Mouse (Mus musculus) thymus, postnatal 4 days (tissue): ENCODE data around the gene Ppp2r5c.

Source experiments
- DNase-seq: peaks from one replicate; pipeline ENCODE4 v3.0.0; 2021

Gene Ppp2r5c

DNA sequence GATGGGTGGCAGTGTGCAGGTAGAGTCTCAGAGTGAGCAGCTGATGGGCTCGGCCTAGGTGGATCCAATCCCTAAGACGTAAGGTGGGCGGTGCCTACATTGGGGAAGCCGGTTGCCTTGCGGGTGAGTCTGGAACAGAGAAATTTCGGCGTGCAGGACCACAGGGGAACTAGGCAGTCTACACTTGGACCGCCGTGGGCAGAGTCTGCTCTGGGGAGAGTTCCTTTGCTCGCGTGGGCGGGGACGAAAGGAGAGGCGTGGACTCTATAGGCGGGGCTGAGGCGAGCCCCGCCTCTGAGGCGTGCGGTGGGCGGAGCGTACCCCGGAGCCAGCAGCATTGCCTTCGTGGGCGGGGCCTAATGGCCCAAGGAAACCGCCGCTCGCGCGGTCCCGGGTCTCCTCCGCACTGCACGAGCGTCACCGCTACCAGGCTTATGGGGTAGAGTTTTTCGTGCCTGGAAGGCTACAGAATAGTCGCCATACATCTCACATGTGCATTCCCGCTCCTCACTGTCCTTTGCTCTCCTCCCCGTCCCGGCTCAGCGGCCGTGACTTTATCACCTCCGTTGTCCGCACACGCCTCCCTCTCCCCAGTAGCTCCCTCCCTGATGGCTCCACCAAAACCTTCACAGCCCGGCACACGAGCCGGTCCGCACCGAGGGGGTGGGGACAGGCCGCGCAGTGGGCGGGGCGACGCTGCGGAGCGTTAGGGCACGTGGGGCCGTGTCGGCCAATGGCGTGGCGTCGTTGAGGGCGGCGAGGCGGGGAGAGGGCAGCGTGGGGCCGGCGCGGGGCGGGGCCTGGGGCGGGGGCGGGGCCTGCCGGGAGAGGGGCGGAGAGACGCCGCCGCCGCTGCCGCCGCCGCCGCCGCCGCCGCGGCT is at the start of gene Ppp2r5c:
Gene Ppp2r5c (plus strand): TSS at position 831 of the 881 bp plus-strand sequence.
- DNase-seq: peak; percentile 97

DNA sequence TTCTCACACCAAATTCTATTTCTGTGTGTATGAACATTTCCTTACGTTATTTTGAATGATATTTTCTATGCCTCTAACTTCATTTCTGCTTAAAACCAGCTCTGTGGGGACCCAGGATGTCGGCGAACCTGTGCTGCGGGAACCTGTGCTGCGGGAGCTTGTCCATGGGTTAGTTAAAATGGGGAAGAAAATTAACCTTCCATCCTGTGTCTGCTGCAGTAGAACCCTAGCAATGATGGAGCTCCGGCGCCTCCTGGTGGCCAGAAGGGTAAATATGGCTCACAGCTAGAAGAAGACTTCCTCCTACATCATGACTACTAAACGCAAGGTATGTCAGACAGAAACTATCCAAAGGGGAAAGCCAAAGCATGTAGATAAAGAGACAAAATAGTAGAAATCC is 48.6 kb upstream of the Ppp2r5c start:
- peak; percentile 84 for DNase-seq

DNA sequence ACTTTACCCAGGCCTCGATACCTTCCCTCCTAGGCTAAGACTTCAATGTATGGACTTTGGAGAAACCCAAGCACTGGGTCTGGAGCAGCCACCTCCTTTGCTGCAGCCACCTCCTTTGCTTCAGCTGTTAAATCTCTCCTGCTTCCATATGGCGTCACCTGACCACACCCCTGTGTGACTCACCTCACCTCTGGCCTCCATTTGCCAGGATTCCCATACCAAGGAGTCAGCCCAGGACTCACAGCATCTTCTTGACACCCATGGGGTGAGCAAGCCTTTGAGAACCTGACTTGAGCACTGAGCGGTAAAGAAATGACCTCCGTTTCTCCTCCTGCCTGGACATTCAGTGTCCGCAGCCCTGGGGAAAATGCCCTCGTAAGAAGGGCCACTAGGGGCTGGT is 47.8 kb upstream of the Ppp2r5c start:
- DNase-seq: no peak

DNA sequence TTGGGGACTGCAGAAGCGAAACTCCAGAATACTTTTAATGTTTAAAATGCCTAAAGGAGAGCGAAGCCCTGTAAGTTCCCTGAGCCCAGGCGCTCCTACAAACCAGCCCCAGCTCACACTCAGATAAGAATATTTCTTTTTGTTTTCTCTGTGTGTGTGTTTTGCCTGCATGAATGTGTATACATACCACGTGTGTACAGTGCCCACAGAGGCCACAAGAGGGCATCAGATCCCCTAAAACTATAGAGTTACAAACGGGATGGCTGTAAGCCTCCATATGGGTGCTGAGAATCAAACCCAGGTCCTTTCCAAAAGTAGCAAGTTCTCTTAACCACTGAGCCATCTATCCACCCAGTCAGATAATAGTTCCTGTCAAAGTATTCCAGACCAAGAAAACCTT is 46.0 kb upstream of the Ppp2r5c start:
- no peak for DNase-seq

DNA sequence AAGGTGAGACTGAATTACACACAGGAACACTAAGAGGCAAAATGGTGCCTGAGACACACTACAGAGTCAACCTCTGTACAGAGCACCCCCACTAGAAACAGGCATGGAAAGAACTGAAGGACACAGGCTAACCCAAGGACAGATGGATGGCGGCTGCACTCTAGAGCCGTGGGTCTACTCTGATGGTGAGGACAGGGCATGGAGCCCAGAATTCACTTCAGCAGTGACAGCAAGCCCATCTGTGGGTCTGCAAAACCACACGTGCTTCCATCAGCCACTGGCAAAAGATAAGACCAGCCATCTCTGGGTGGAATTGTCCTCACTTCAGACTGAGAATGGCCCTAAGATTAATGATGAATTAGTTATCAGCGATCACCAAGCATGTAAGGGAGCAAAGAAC is 45.0 kb upstream of the Ppp2r5c start:
- DNase-seq: no peak

GRCm38 (mm10) chr12:110416244-110416643 is 30.7 kb upstream of the Ppp2r5c start:
- DNase-seq: peak; percentile 62

GRCm38 (mm10) chr12:110417023-110417986 is 29.6 kb upstream of the Ppp2r5c start:
- DNase-seq: peak; percentile 24

DNA sequence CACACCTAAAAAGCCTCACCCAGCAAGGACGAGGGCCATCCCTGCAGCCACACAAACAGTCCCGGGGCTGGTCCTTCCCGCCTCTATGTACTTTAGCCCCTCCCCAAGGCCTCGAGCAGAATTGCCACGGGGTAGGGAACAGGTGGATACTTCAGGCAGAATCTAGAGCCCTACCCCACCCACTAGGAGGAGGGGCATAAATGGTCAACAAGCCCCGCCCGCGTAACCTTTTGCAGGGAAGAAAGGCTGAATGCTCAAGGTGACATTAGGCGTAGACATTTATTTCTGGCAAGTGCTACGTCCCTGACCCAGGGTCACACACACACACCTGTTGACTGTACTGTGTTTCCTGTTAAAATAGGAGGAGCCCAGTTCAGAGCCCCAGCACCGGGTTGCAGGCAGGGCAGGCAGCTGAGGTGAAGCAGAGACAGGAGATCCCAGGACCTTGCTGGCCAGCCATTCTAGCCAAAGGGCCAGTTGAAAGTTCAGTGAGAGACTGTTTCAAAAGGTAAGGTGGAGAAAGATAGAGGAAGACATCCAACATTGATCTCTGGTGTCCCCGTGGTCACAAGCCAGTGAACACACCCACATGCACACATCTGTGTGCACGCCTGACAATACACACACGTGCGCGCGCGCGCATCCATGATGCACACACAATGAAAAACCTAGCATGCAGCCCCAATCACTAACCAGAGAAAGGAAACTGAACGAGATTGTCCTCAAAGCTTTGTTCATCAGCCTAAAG is 28.8 kb upstream of the Ppp2r5c start:
- peak; percentile 26 for DNase-seq

GRCm38 (mm10) chr12:110418735-110419350 is 28.1 kb upstream of the Ppp2r5c start:
- DNase-seq: peak; percentile 38

DNA sequence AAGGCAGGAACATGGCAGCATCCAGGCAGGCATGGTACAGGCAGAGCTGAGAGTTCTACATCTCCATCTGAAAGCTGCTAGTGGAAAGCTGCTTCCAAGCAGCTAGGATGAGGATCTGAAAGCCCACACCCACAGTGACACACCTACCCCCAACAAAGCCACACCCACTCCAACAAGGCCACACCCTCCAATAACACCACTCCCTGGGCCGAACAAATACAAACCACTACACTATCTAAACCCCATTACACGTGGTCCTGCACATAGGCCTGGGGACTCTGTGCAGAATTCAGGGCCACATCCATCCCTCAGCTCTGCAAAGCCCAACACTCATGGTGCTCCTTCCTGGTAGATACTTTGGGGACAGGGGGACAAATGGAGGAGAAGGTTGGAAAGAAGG is 27.0 kb upstream of the Ppp2r5c start:
- DNase-seq: no peak

DNA sequence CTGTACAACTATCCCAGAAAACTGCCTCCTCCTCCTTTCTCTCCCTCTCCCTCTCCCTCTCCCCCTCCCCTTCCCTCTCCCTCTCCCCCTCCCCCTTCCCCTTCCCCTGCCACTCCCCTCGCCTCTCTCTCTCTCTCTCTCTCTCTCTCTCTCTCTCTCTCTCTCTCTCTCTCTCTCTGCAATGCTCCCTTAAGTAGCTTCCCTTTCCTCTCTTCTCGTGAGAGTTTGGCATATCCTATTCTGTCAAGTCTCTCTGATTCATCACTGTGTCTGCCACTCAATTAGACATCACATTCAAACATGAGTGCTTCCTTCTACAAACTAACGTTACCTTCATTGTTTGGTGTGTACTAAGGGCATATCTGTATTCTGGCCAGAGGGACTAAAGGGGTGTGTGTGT is 25.6 kb upstream of the Ppp2r5c start:
- no peak for DNase-seq

DNA sequence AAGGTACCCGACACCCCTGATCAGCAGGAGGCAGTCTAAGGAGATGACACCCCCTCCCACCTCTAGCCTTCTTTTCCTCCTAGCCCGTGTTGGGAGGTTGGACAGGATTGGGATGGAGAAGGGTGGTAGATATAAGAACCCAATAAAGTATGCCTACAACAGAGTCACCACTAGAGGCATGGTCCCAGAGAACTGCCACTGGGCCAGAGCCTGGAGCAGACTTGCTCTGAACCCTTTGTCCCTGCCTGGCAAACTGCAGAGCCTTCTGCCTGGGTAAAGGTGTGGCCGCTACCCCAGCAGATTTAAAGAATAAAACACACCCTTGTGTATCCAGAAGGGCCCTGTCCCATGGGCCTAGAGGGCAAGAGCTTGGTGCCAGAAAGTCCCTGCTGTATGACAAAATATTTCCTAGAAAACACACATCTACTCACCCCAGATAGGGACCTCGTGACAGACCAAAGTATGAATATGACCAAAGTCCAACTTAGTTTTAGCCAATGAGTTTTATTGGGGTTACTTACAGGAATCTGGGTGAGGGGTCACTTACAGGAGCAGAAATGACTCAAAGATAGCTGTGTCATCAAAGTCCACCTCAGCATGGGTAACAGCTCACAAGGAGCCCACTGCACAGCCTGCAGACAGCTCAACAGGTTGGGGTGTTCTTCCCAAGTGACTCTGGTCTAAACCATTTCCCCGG is 22.8 kb upstream of the Ppp2r5c start:
- DNase-seq: no peak

DNA sequence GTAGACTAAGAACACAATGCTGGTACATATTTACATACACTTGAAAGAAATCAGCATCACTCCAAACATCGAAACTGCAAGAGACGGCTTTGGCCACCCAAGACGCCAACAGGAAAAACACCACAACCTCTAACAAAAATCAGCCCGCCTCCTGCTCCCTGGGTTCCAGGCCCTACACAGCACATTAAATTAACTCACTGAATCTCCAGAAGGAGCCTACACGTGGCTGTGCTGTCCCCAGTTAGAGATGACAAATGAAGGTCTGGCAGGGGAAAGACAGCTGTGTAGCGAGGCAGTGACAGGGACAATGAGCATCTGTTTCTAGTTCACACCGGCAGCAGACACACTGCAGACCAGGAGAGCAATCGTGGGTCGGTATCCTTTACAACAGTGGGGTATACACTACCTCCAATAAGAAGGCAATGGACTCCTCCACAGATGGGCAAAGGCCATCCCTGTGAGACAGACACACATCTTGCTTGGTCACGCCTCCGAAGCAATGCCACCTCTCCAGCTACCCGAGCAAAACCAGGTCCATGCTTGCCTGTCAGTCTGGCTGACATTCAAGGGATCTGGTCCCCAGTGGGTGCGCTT is 20.4 kb upstream of the Ppp2r5c start:
- no peak for DNase-seq

GRCm38 (mm10) chr12:110429340-110429973 is 17.5 kb upstream of the Ppp2r5c start:
- no peak for DNase-seq

GRCm38 (mm10) chr12:110429990-110430389 is 16.9 kb upstream of the Ppp2r5c start:
- DNase-seq: no peak

- DNase-seq: no peak
Measured at GRCm38 (mm10) chr12:110431805-110432204, 15.1 kb upstream of the Ppp2r5c start.

DNA sequence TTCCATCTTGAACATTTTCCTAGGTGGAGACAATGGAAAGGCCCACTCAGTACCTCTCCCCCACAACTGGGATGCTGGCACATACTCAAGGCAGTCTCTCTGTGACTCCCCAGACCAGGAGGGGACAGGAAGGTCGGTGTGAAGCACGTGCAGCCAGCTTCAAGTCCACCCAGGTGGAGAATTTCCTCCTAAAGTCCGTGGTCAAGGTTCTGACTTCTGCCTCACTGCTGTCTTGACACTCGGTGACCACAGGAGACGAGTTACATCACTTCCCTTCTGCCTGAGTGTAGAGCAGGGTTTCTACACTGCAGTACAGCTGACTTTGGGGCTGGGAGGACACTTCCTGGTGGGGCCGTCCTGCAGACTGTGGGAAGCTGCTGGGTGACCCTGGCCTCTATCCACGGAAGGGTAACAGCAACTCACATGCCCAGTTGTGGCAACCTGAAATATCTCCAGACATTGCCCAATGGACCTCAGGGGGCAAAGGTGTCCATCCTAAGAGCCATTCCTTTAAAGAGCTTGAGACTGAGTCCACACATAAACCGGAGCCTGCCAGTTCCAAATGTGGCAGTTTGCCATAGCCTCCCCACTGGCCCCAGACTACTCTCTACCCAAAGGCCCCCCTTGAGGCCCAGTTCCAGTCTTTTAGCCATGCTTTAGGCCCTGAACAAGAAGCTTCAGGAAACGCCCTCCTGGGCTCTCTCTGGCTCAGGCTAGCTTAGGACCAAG is 10.1 kb upstream of the Ppp2r5c start:
- no peak for DNase-seq

- no peak for DNase-seq
Measured at GRCm38 (mm10) chr12:110437367-110437703, 9.6 kb upstream of the Ppp2r5c start.

GRCm38 (mm10) chr12:110438367-110438973 is 8.4 kb upstream of the Ppp2r5c start:
- peak; percentile 24 for DNase-seq

DNA sequence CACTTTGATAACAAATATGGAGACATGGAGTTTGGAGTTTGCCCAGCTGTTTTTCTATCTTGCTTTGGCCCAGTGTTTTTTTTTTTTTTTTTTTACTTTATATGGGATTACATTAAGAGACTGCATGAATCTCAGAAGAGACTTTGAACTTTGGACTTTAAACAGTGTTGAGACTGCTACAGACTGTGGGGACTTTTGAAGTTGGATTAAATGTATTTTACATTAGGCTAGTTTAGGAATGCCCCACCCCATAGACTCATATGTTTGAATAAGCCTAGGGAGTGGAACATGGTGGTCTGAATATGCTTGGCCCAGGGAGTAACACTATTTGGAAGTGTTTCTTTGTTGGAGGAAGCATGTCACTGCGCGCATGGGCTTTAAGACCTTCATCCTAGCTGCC is 4.7 kb upstream of the Ppp2r5c start:
- DNase-seq: no peak
